Mouse (Mus musculus) C2C12 (cell line): ENCODE measurements around the gene Kcnq5. TPM values are rescaled to one million over a fixed set of nuclear protein-coding genes. Genes with fewer than 3 reads are reported as not detected.
"Not testable (repeated sequence)": the region's sequence is repeated elsewhere in the genome, so short reads cannot be mapped to it uniquely, and the experiment has no call there.

ENCODE experiments used
- H3K27me3 ChIP-seq: one replicate; pipeline ENCODE4 v1.6.1; 2011; ENCODE audit not compliant: control insufficient read depth, insufficient read depth, insufficient read length
- H3K36me3 ChIP-seq: one replicate; pipeline ENCODE4 v1.6.1; 2011; ENCODE audit not compliant: control insufficient read depth, insufficient read depth
- H3K4me3 ChIP-seq: one replicate; pipeline ENCODE4 v1.5.1; 2011; ENCODE audit warnings: mild to moderate bottlenecking, control low read depth; ENCODE audit not compliant: poor library complexity, insufficient read depth, severe bottlenecking
- H3K79me2 ChIP-seq: one replicate; pipeline ENCODE4 v1.6.1; 2011; ENCODE audit not compliant: control insufficient read depth, insufficient read depth
- H3K79me3 ChIP-seq: one replicate; pipeline ENCODE4 v1.6.1; 2011; ENCODE audit warnings: low read depth, control low read depth
- H3ac ChIP-seq: one replicate; pipeline ENCODE3; 2011; ENCODE audit warnings: low read depth; ENCODE audit not compliant: control insufficient read depth, insufficient read length
- CEBPB ChIP-seq: IDR thresholded peaks from one replicate; pipeline ENCODE4 v1.6.1; 2011; ENCODE audit warnings: low read depth, mild to moderate bottlenecking, control low read depth, moderate library complexity
- CTCF ChIP-seq: IDR thresholded peaks from one replicate; pipeline ENCODE4 v1.5.1; 2011; ENCODE audit not compliant: control insufficient read depth, insufficient read depth, insufficient read length
- FOSL1 ChIP-seq: IDR thresholded peaks from one replicate; pipeline ENCODE4 v1.8.0; 2011; ENCODE audit warnings: mild to moderate bottlenecking, low read length; ENCODE audit not compliant: poor library complexity, insufficient read depth, severe bottlenecking
- MAX ChIP-seq: IDR thresholded peaks from one replicate; pipeline ENCODE4 v1.6.1; 2011; ENCODE audit warnings: mild to moderate bottlenecking, control low read depth
- MYOD1 ChIP-seq: IDR thresholded peaks from one replicate; pipeline ENCODE4 v1.6.1; 2011; ENCODE audit warnings: low read depth; ENCODE audit not compliant: control insufficient read depth, insufficient read length
- MYOG ChIP-seq: IDR thresholded peaks from one replicate; pipeline ENCODE4 v1.6.1; 2011; ENCODE audit not compliant: control insufficient read depth, insufficient read length; ENCODE audit errors: extremely low read depth
- USF1 ChIP-seq: IDR thresholded peaks from one replicate; pipeline ENCODE4 v1.6.1; 2011; ENCODE audit warnings: low read depth, mild to moderate bottlenecking, control low read depth, moderate library complexity
- polyA plus RNA-seq: library from polyadenylated mRNA; unstranded; fragments of >200 nt; fragmentation: generic; extraction: Trizol; gene quantifications from one replicate; pipeline ENCODE4 v1.2.1, GENCODE M21; 2012; ENCODE audit warnings: missing spikeins

Gene Kcnq5
- polyA plus RNA-seq, 1 experiment: not detected

- Histone ChIP-seq H3K79me3 (no peaks in the 10 kb centered on the region), H3K27me3 (no peaks in the 10 kb centered on the region), H3K36me3 (no peaks in the 10 kb centered on the region), H3ac (no peak overlapping the region), H3K4me3 (no peak overlapping the region), H3K79me2 (no peaks in the 10 kb centered on the region)
- TF ChIP-seq FOSL1: no peak
- no peak for TF ChIP-seq CEBPB
- no peak for TF ChIP-seq USF1
- no peak for TF ChIP-seq MYOG
- no peak for TF ChIP-seq MYOD1
- no peak for TF ChIP-seq CTCF
- no peak for TF ChIP-seq MAX
Measured at GRCm38 (mm10) chr1:21780746-21781145, 181.0 kb downstream of the Kcnq5 start.

- H3ac ChIP-seq: no peak overlapping the region
- TF ChIP-seq CTCF: no peak
- TF ChIP-seq FOSL1: no peak
- no peak for TF ChIP-seq USF1
- TF ChIP-seq MYOG: no peak
- no peak for TF ChIP-seq CEBPB
- no peak for TF ChIP-seq MYOD1
- TF ChIP-seq MAX: no peak
- no peaks in the 10 kb centered on the region for H3K36me3 ChIP-seq
Measured at GRCm38 (mm10) chr1:21777560-21777959, 184.2 kb downstream of the Kcnq5 start.

GRCm38 (mm10) chr1:21773931-21774330 lies 187.8 kb downstream of the Kcnq5 start:
- Histone ChIP-seq H3K4me3 (no peak overlapping the region), H3K36me3 (no peaks in the 10 kb centered on the region), H3K27me3 (no peaks in the 10 kb centered on the region), H3ac (no peak overlapping the region), H3K79me3 (no peaks in the 10 kb centered on the region), H3K79me2 (no peaks in the 10 kb centered on the region)
- TF ChIP-seq MAX (no peak), CEBPB (no peak), MYOD1 (no peak), FOSL1 (no peak)

More at GRCm38 (mm10) chr1:21777560-21777959, 184.2 kb downstream of the Kcnq5 start:
- Histone ChIP-seq H3K27me3 (no peaks in the 10 kb centered on the region), H3K4me3 (no peak overlapping the region), H3K79me2 (no peaks in the 10 kb centered on the region), H3K79me3 (no peaks in the 10 kb centered on the region)

GRCm38 (mm10) chr1:21770494-21770893 lies 191.2 kb downstream of the Kcnq5 start:
- no peaks in the 10 kb centered on the region for H3K27me3 ChIP-seq
- no peaks in the 10 kb centered on the region for H3K79me3 ChIP-seq
- H3ac ChIP-seq: no peak overlapping the region
- no peak for TF ChIP-seq CTCF
- no peak for TF ChIP-seq MAX
- TF ChIP-seq USF1: no peak
- no peak for TF ChIP-seq CEBPB
- no peaks in the 10 kb centered on the region for H3K36me3 ChIP-seq
- H3K4me3 ChIP-seq: no peak overlapping the region
- no peaks in the 10 kb centered on the region for H3K79me2 ChIP-seq

GRCm38 (mm10) chr1:21749297-21749696 lies 212.4 kb downstream of the Kcnq5 start:
- Histone ChIP-seq H3ac (no peak overlapping the region), H3K4me3 (no peak overlapping the region), H3K36me3 (no peaks in the 10 kb centered on the region), H3K79me3 (no peaks in the 10 kb centered on the region), H3K27me3 (no peaks in the 10 kb centered on the region), H3K79me2 (no peaks in the 10 kb centered on the region)
- no peak for TF ChIP-seq MYOD1
- TF ChIP-seq USF1: no peak
- TF ChIP-seq CEBPB: no peak
- no peak for TF ChIP-seq MAX
- TF ChIP-seq MYOG: no peak
- TF ChIP-seq FOSL1: no peak
- TF ChIP-seq CTCF: no peak

GRCm38 (mm10) chr1:21729131-21729530 lies 232.6 kb downstream of the Kcnq5 start:
- H3ac ChIP-seq: no peak overlapping the region
- no peaks in the 10 kb centered on the region for H3K36me3 ChIP-seq
- no peaks in the 10 kb centered on the region for H3K79me3 ChIP-seq
- no peak for TF ChIP-seq USF1
- no peak for TF ChIP-seq MYOG
- H3K27me3 ChIP-seq: no peaks in the 10 kb centered on the region
- no peak overlapping the region for H3K4me3 ChIP-seq
- no peaks in the 10 kb centered on the region for H3K79me2 ChIP-seq

GRCm38 (mm10) chr1:21723231-21723630 lies 238.5 kb downstream of the Kcnq5 start:
- not testable (repeated sequence) for H3K27me3 ChIP-seq, H3K79me3 ChIP-seq, H3K36me3 ChIP-seq, H3K79me2 ChIP-seq, H3K4me3 ChIP-seq, H3ac ChIP-seq
